Mouse (Mus musculus): ENCODE data around the gene Acvr2a. TPM values are rescaled to one million over a fixed set of nuclear protein-coding genes. Genes with fewer than 3 reads are reported as not detected.

Acvr2a gene
- 72.6 TPM for polyA plus RNA-seq (2014; fragmentation: Illumina TruSeq; extraction: RNeasy Lipid Tissue Mini Kit (QIAGEN cat#74804))

GRCm38 (mm10) chr2:48813371-48814222, at the start of gene Acvr2a:
TSS of gene Acvr2a (plus strand) at chr2:48814109.

DNA sequence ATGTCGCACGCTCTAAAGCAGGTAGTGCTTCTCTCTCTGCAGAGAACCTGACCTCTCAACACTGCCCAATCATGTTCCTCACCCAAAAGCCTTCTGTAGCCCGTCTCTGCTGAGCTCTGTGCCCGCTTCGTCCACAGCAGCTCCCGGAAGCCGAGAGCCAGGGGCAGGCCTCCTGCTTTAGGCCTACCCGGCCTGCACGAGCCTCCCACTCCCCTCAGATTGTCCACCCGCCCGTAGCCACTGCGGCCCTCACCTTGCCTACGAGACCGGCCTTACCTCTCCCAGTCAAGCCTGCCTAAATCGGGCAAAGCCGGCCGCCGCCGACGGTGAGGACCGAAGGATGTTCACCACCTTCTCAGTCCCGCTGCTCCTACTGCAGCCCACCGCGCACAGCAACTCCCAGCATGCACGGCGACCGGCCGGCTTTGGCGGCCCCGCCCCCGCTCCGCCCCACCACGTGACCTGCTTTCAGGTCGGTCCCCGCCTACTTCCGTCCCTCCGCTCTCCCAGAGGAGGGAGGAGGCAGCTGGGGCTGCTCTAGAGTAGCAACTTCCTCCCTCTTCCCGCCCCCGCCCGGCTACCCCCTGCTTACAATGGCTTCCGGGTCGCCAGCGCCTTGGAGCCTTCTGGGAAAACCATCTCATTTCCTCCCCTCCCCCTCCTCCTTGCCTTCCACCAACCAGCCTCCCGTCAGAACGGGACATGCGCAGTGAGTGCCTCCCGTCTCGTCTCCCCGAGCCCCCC, 135.1 kb downstream of the Acvr2a start, which contains the start of gene Mbd5:
Gene Mbd5, plus strand, starts transcription at position 668 of the 744 bp plus-strand sequence.

GRCm38 (mm10) chr2:48950252-48950315, 136.2 kb downstream of the Acvr2a start, which contains the start of gene Orc4:
TSS of gene Orc4 (minus strand) at chr2:48950277.

Other genes starting within 250 kb of the Acvr2a start
- gene Mbd5, start 135.4 kb downstream of the Acvr2a start, polyA plus RNA-seq (2014; fragmentation: Illumina TruSeq; extraction: RNeasy Lipid Tissue Mini Kit (QIAGEN cat#74804)) = 74.2 TPM
- 330 TPM for gene Orc4, start 136.2 kb downstream of the Acvr2a start, polyA plus RNA-seq (2014; fragmentation: Illumina TruSeq; extraction: RNeasy Lipid Tissue Mini Kit (QIAGEN cat#74804))